ENCODE assay signal across 19 mouse cellular contexts in genomic region chr3:67135749-67136375, GRCm38 (mm10).
"Had no signal": no experiment of that assay in that cellular context is flagged by ENCODE, and none has a peak within 500 bp of the region (broad histone marks: within the 10 kb centered on the region; RNA-seq: fewer than 3 reads in every experiment).

No protein-coding gene starts in this region.

- H3K4me3 ChIP-seq: intestine, embryonic 15.5 days; kidney, embryonic 15.5 days; left cerebral cortex, adult 2 months; liver, embryonic 13.5 days; myocyte; neural tube, embryonic 13.5 days; stomach, embryonic 15.5 days had no signal

- H3K9me3 ChIP-seq: intestine, embryonic 15.5 days; kidney, embryonic 15.5 days; liver, embryonic 13.5 days; neural tube, embryonic 13.5 days; stomach, embryonic 15.5 days had no signal

- H3K27me3 ChIP-seq: intestine, embryonic 15.5 days; kidney, embryonic 15.5 days; liver, embryonic 13.5 days; neural tube, embryonic 13.5 days; stomach, embryonic 15.5 days had no signal

- DNase-seq: kidney, adult 11 months; kidney, adult 8-10 months; kidney, postnatal 10 days; kidney, postnatal 36 days; layer of hippocampus, postnatal 36 days; liver, embryonic 13.5 days; lung, adult 2 months; lung, postnatal 14 days; lung, postnatal 4 days; right cerebral cortex, adult 18-20 months; right cerebral cortex, postnatal 25 days; spleen, adult 18-20 months; thymus, postnatal 25 days had no signal

- H3K4me2 ChIP-seq: intestine, embryonic 15.5 days; kidney, embryonic 15.5 days; liver, embryonic 13.5 days; neural tube, embryonic 13.5 days; stomach, embryonic 15.5 days had no signal

- H3K4me1 ChIP-seq: intestine, embryonic 15.5 days; kidney, embryonic 15.5 days; neural tube, embryonic 13.5 days; stomach, embryonic 15.5 days had no signal

- ATAC-seq: intestine, embryonic 15.5 days had no signal

- H3K27ac ChIP-seq: intestine, embryonic 15.5 days; kidney, embryonic 15.5 days; left cerebral cortex, adult 2 months; liver, embryonic 13.5 days; neural tube, embryonic 13.5 days; stomach, embryonic 15.5 days had no signal

- H3K9ac ChIP-seq: intestine, embryonic 15.5 days; kidney, embryonic 15.5 days; liver, embryonic 13.5 days; neural tube, embryonic 13.5 days; stomach, embryonic 15.5 days had no signal

- H3K36me3 ChIP-seq: intestine, embryonic 15.5 days; kidney, embryonic 15.5 days; liver, embryonic 13.5 days; neural tube, embryonic 13.5 days; stomach, embryonic 15.5 days had no signal
